Mouse (Mus musculus) heart, embryonic 14.5 days (tissue): Measurements from ENCODE around the gene Slc7a11. TPM values are rescaled to one million over a fixed set of nuclear protein-coding genes. Genes with fewer than 3 reads are reported as not detected.

Experiments
- ATAC-seq: fragments of 200-750 bp; cut with Nextera tagmentation; 2 replicates; pipeline ENCODE4 v1.8.0; 2017; ENCODE audit warnings: low read depth, moderate TSS enrichment; ENCODE audit not compliant: insufficient number of reproducible peaks, insufficient read depth, low FRiP score
- H3K27ac ChIP-seq, 2 experiments: fragments of 200-500 bp in 1 of 2; fragments of 300-500 bp in 1 of 2; sonication (generic) in 1 of 2; replicated peaks in 1 of 2; 2 replicates each; pipeline ENCODE4 v1.5.1; 2012 to 2014; ENCODE audit warnings: low read depth in 2 of 2, low read length in 2 of 2, control low read depth in 1 of 2, mild to moderate bottlenecking in 1 of 2, mixed read lengths in 1 of 2; ENCODE audit not compliant: control insufficient read depth in 1 of 2, insufficient read depth in 1 of 2
- H3K27me3 ChIP-seq: fragments of 300-500 bp; sonication (generic); 2 replicates; pipeline ENCODE4 v1.6.1; 2014; ENCODE audit warnings: mild to moderate bottlenecking, low read length, control low read depth; ENCODE audit not compliant: control insufficient read depth, insufficient read depth
- H3K36me3 ChIP-seq: fragments of 300-500 bp; sonication (generic); 2 replicates; pipeline ENCODE4 v1.6.1; 2014; ENCODE audit warnings: mild to moderate bottlenecking, control low read depth, low read length, mixed read lengths; ENCODE audit not compliant: control insufficient read depth, insufficient read depth
- H3K4me1 ChIP-seq, 2 experiments: fragments of 200-500 bp in 1 of 2; fragments of 300-500 bp in 1 of 2; sonication (generic) in 1 of 2; 2 replicates each; pipeline ENCODE4 v1.6.1; 2012 to 2014; ENCODE audit warnings: low read length in 2 of 2, control low read depth in 1 of 2, mixed read lengths in 1 of 2; ENCODE audit not compliant: control insufficient read depth in 2 of 2, insufficient read depth in 2 of 2
- H3K4me2 ChIP-seq: fragments of 300-500 bp; sonication (generic); 2 replicates; pipeline ENCODE4 v1.6.1; 2014; ENCODE audit warnings: mild to moderate bottlenecking, low read length
- H3K4me3 ChIP-seq, 2 experiments: fragments of 200-500 bp in 1 of 2; fragments of 300-500 bp in 1 of 2; sonication (generic) in 1 of 2; 2 replicates each; pipeline ENCODE4 v1.5.1; 2012 to 2014; ENCODE audit warnings: low read length in 2 of 2, mild to moderate bottlenecking in 2 of 2, control low read depth in 1 of 2, low read depth in 1 of 2, moderate library complexity in 1 of 2; ENCODE audit not compliant: control insufficient read depth in 1 of 2, insufficient read depth in 1 of 2
- H3K9ac ChIP-seq: fragments of 300-500 bp; sonication (generic); 2 replicates; pipeline ENCODE4 v1.6.1; 2014; ENCODE audit warnings: mild to moderate bottlenecking, low read length
- H3K9me3 ChIP-seq: fragments of 300-500 bp; sonication (generic); 2 replicates; pipeline ENCODE4 v1.6.1; 2016; ENCODE audit warnings: low read length, control low read depth; ENCODE audit not compliant: control insufficient read depth
- WGBS: fragments of 180-500 bp; shearing (Covaris S2); extraction: QIAGEN DNeasy Blood & Tissue Kit; methylation state at CpG from one replicate; pipeline ENCODE4 v1.1.7; 2014; 5-methylcytosine and 5-hydroxymethylcytosine counted together
- polyA plus RNA-seq: library from polyadenylated mRNA; unstranded; fragments of >200 nt; fragmentation: Nextera tagmentation; extraction: Ambion mirVana; gene quantifications from 2 replicates; pipeline ENCODE4 v1.2.1, GENCODE M21; 2014

The Slc7a11 gene
- polyA plus RNA-seq, 1 experiment from 2014 or later = 0.16 TPM

DNA sequence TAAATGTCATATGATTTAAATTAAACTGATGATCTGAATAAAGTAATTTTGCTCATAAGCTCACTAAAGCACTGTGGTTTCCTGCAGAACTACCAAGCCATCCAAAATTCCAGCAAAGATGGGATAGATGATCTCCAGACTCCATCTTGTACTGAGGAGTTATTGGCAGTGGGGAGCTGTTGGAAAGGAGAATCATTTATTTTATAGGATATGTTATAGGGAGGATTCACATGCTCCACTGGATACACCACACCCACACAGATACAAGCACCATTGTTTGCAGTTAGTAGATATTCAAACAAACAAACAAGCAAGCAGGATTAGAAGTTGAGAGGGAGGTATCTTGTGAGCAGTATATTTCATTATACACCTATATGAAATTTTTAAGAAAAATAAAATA is 399.3 kb downstream of the Slc7a11 start:
- Histone ChIP-seq H3K9me3 (no peaks in the 10 kb centered on the region), H3K27ac (no peak overlapping the region), H3K27me3 (no peaks in the 10 kb centered on the region), H3K9ac (no peak overlapping the region), H3K36me3 (no peaks in the 10 kb centered on the region), H3K4me2 (no peak overlapping the region), H3K4me1 (no peaks in the 10 kb centered on the region), H3K4me3 (no peak overlapping the region)
- ATAC-seq = no peak

DNA sequence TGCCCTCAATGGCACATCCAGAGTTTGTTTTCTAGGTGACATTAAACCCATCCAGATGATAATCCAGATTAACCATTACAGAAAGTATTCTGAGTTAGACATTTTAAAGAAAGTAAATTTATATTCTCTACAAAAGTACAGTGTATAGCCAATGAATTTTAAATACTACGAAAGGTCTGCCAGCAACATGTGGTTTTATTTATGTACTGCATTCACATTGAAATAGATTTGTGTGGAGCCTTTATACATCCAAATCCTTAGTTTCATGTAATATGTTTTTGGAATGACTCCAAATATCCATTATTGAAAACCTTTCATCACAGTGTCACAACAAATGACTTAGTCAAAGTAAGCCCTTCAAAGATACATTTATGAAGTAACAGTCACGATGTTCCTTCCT is 402.3 kb downstream of the Slc7a11 start:
- no peak for ATAC-seq

DNA sequence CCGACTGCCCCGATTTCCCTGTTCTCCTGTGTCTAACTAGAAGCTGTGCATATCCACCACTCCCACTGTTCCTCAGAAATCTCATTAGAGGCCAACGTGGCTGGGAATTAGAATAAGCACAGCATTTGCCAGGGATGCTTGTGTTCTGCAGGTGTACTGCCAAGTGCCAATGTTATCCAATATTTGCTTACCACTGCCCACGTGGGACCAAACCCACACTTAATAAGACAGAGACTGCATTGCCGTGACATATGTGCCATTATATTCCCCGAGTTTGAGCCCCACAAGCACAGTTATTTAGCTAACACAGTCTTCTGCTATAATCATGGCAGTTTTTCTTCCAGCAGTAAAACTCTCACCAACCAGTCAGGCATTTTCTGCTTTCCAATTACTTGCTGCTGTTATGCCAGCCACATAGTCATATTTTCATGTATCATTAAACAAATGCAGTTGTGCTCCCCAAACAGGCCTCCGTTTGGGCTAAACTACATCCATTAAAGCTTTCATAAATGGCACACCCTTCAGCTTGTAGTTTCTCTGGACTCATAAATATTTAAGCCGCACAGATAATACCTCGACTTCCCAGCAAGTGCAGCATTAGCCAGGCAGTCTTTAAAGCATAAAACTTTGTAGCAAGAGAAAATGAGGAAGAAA is 407.4 kb downstream of the Slc7a11 start:
- ATAC-seq = no peak
- Histone ChIP-seq H3K27me3 (no peaks in the 10 kb centered on the region), H3K9me3 (no peaks in the 10 kb centered on the region), H3K27ac (no peak overlapping the region), H3K4me1 (no peaks in the 10 kb centered on the region), H3K4me2 (no peak overlapping the region), H3K4me3 (no peak overlapping the region), H3K9ac (no peak overlapping the region), H3K36me3 (no peaks in the 10 kb centered on the region)
- WGBS = 73% methylated on average over 9 of the region's 9 CpGs

More for the DNA sequence above, 402.3 kb downstream of the Slc7a11 start:
- Histone ChIP-seq H3K36me3 (no peaks in the 10 kb centered on the region), H3K9me3 (no peaks in the 10 kb centered on the region), H3K4me3 (no peak overlapping the region), H3K9ac (no peak overlapping the region), H3K27ac (no peak overlapping the region), H3K4me2 (no peak overlapping the region), H3K4me1 (no peaks in the 10 kb centered on the region), H3K27me3 (no peaks in the 10 kb centered on the region)
- 89% methylated on average over 2 of the region's 2 CpGs for WGBS

DNA sequence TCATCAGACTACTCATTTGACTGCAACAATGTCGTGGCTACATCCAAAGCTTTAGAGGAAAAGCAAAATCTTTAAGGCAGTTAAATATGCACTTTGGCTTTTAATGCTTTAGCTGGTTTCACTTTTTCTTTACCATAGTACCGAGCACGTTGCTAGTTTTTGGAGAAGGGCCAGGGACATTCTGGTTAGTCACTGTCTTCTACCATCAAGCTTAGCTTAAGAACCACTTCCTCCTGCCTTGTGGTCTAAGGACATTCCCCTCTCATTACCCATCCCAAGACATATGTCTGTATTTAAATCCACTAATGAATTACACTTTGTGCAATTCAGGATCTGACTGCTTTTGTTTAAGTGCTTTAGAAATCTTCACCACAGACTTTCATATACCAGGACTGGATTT is 410.1 kb downstream of the Slc7a11 start:
- Histone ChIP-seq H3K36me3 (no peaks in the 10 kb centered on the region), H3K27me3 (no peaks in the 10 kb centered on the region), H3K4me3 (no peak overlapping the region), H3K9ac (no peak overlapping the region), H3K9me3 (no peaks in the 10 kb centered on the region), H3K4me1 (no peaks in the 10 kb centered on the region), H3K27ac (no peak overlapping the region), H3K4me2 (no peak overlapping the region)
- WGBS = 82% methylated on average over 3 of the region's 3 CpGs
- ATAC-seq = no peak

- 46% methylated on average over 5 of the region's 5 CpGs for WGBS
- Histone ChIP-seq H3K4me3 (no peak overlapping the region), H3K9ac (no peak overlapping the region), H3K27me3 (no peaks in the 10 kb centered on the region), H3K27ac (no peak overlapping the region), H3K36me3 (no peaks in the 10 kb centered on the region), H3K4me2 (no peak overlapping the region), H3K4me1 (no peaks in the 10 kb centered on the region), H3K9me3 (no peaks in the 10 kb centered on the region)
- ATAC-seq = no peak
These were observed 417.4 kb downstream of the Slc7a11 start for GRCm38 (mm10) chr3:50026039-50026438.

DNA sequence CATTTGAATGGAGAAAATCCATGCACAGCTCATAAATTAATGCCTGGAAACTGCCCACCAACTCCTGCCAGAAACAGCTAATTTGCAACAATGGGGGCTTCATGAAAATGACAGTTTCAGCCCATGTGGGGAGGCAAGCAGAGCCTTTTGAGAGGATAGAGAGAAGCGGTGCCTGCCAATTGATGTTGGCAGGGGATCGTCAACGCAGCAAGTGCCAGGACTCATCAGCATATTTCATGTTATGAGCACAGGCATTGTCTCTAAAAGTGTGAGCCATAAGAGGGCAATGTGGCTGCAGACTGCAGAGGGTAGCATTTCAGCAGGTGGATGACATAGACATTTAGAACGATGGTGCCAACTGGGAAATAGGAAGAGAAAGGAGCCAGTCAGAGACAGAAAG is 429.0 kb downstream of the Slc7a11 start:
- no peak for ATAC-seq
- H3K9me3 ChIP-seq = no peaks in the 10 kb centered on the region
- H3K4me2 ChIP-seq = no peak overlapping the region
- H3K9ac ChIP-seq = no peak overlapping the region
- no peak overlapping the region for H3K4me3 ChIP-seq
- no peak overlapping the region for H3K27ac ChIP-seq
- H3K4me1 ChIP-seq = peaks cover 0 to 5% of the 10 kb centered on the region in 2 experiments; a peak in 2 of 4 replicates
- WGBS = 57% methylated on average over 4 of the region's 4 CpGs
- H3K36me3 ChIP-seq = no peaks in the 10 kb centered on the region
- H3K27me3 ChIP-seq = no peaks in the 10 kb centered on the region

- Histone ChIP-seq H3K9me3 (no peaks in the 10 kb centered on the region), H3K4me1 (peaks cover 0 to 5% of the 10 kb centered on the region in 2 experiments; a peak in 2 of 4 replicates), H3K27ac (no peak overlapping the region), H3K36me3 (no peaks in the 10 kb centered on the region), H3K4me3 (no peak overlapping the region), H3K27me3 (no peaks in the 10 kb centered on the region), H3K4me2 (no peak overlapping the region), H3K9ac (no peak overlapping the region)
- WGBS = 46% methylated on average over 3 of the region's 3 CpGs
- ATAC-seq = no peak
These were observed 431.4 kb downstream of the Slc7a11 start for GRCm38 (mm10) chr3:50012012-50012411.
